Mouse (Mus musculus) liver, adult 2 months (tissue): ENCODE measurements around the gene Gm5142.

Experiments
- CTCF ChIP-seq: fragments of 200-500 bp; IDR thresholded peaks from 2 replicates; pipeline ENCODE4 v1.5.1; 2011; ENCODE audit warnings: low read depth, low read length, control low read depth
- POLR2A ChIP-seq: fragments of 200-500 bp; IDR thresholded peaks from 2 replicates; pipeline ENCODE4 v1.6.1; 2011; ENCODE audit warnings: low read length, control low read depth; ENCODE audit not compliant: insufficient read depth; ENCODE audit errors: extremely low read depth

GRCm38 (mm10) chr14:59205461-59205860 lies 26.9 kb upstream of the Gm5142 start:
- TF ChIP-seq CTCF (no peak), POLR2A (no peak)
